Mouse (Mus musculus): ENCODE results near the gene Gng11.

Gng11 gene

DNA sequence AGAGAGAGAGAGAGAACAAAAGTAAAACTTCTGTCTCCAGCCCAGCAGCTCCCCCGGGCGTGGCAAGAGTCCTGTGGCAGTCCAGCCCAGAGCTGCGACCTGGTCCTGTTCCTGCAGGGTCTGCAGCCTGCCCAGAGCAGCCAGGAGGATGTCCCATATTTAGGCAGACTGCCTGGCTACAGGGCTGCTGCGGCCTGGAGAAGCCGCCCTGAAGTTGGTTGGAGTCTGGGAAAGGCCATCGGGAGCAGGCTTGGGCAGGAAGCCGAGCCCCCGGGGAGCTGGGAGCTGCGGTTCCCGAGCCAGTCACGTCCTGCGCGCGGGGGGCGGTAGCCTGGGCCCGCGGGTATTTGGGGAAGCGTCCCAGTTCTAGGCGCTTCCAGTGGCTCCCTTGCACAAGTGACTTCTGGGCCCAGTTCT lies at the start of gene Gng11:
Gene Gng11, plus strand, starts transcription at position 15 of the 417 bp plus-strand sequence.
- peak; percentile 82 for DNase-seq (ENCODE audit: low read depth)

DNA sequence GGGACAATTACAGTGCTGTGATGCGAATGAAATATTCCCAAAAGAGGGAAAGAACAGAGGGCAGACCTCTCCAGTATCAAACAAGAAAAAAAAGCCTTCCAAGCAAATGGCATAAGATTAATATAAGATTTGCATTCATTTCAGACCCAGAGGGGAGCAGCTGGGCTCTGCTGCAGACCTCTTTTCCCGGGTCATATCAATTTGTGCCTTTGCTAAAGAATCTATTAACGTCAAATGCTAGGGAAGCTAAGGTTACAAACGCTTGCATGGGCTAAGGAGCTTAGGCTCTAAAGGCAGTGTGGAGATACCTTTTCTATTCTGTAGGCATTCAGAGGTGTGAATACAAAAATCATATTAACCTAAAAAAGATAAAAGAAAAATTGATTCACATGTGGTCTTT lies 48.7 kb upstream of the Gng11 start:
- DNase-seq (ENCODE audit: low read depth): no peak

DNA sequence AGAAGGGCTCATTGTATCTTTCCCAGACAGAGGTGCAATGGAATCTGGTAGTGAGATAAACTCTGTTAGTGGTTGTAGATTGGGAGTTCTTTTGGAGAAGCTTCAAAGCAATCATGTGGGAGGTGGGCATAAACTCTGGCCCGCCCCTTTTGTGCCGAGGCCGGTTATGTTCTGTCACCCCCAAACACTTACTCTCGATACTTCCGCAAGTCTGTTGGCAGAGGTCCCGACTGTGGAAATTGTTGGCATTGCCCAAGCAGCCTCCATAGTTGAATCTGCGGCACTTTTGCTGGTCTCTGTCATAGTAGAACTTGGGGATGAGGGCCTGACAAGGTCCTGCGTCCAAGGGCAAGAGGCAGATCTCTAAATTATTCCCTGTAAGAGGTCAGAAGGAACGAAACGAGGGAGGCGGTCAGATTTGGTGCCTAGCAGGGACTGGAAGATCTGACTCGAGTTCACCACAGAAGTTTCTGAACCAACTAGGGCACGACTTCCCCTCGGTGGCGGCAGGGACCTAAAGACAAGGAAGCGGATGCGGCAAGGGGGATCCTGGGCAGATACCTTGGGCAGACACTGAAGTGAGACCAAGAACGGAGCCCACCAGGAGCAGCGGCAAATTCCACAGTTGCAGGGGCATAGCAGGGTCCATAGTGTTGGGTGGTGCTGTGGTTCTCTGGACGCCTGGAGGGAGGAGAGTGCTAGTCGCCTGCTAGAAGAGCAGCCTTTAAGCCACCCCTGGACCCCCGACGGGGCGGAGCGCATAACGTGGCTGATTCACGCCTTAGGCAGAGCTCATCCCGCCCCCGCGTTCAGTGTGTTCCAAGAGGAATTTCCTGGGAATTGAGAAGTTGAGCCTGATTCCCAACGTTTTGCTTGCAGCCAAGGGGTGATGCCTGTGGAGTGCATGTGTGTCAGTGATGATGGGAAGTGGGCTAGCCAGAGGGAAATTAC lies 35.8 kb upstream of the Gng11 start:
- DNase-seq (ENCODE audit: low read depth): no peak

DNA sequence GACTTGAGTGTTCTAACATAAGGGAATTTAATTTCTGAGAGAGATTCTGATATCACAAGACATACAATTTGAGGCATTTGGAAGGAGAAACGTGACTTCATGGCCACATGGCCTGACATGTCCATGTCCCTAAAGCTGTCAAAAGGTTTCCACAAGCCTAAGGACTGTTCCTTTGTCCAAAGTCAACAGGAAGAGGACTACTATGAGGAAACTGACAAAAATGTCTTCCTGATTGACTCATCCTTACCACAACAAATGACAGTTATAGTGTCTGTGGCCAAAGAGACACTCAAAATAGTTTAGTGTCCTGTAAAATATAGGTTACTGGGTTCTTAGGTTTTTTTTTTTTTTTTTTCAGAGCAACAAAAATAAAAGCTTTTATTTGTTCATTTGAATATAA lies 30.0 kb upstream of the Gng11 start:
- DNase-seq (ENCODE audit: low read depth): no peak

DNA sequence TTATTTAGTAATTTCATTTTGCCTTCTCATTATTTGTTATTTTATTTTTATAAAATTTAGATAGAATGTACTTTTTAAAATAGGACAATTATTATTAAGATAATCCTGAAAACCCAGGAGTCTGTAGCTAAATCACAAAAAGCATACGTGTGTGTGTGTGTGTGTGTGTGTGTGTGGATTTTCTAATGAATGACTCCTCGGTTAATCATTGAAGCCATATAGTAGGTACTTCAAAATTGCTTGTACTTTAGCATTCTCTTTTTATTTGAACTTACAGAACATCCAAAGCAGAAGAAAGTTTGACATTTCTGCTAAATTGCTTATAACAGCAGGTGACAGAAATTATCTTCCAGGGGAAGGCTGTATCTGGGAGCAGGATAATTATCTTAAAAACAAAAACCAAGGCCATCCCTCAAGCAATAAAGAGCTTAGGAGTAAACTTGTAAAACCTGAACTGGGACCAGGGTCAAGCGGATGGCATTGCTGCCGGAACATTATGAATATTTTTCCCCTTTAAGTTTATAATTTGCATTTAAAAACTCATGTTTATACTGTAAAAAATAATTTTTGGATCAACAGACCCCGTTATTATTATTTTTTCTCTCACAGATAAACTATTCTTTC lies 20.9 kb upstream of the Gng11 start:
- DNase-seq (ENCODE audit: low read depth): no peak

DNA sequence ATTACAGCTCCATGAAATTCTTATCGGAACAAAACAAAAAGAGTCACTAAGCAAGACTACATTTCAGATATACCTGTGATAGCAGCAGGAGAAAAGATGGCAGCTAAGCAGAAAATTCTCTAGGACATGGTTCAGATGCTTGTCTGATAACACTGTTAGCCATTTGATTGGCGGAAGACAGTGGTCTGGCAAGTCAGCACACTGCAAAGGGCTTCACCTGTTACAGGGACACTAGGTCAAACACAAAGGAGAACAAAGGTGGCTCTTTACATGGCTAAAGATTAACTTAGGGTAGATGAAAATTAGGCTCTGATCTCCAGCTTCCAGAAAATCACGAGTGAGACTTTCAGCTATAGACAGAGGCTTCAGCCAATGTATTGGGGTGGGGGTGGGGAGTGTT lies 15.0 kb upstream of the Gng11 start, which contains the start of gene Tfpi2:
Gene Tfpi2, minus strand, starts transcription at position 170 of the 400 bp plus-strand sequence.
- no peak for DNase-seq (ENCODE audit: low read depth)

DNA sequence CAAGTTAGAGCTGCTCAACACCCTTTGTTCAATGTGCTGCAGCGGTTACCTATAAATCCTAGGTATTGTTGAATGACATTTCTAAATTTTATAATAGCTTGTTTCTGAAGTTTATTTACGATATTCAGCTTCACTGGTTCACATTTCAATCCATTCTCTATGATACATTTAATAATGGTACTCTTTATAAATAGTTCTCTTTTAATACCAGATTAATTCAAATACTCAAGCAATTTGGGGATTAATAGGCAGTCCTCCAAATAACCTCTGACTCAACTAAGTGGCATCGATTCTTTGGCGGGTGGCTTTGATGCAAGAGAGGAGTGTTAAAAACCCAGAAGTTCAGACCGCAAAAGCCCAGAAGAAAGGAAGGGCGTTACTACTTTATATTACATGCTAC lies 10.2 kb upstream of the Gng11 start, which contains the start of gene Gngt1:
Gene Gngt1, plus strand, starts transcription at position 301 of the 400 bp plus-strand sequence.
- DNase-seq (ENCODE audit: low read depth): no peak

DNA sequence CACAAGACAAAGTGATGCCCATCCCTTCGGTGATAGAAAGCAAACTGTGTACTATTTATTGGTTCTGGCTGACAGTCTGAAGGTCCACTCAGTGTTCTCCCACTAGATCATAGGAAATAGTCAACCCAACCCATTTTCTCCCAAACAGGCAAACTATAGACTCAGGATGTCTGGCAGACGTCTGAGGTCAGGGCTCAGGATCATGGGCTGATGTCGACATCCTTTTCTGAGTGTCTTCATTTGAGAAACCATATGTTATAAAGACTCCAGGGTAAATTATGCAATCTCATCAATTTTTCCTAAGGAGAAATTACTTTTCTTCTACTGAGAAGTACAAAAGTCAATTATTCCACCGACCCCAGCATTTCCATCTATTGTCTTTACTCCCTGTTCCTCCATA lies 5.6 kb upstream of the Gng11 start:
- no peak for DNase-seq (ENCODE audit: low read depth)

DNA sequence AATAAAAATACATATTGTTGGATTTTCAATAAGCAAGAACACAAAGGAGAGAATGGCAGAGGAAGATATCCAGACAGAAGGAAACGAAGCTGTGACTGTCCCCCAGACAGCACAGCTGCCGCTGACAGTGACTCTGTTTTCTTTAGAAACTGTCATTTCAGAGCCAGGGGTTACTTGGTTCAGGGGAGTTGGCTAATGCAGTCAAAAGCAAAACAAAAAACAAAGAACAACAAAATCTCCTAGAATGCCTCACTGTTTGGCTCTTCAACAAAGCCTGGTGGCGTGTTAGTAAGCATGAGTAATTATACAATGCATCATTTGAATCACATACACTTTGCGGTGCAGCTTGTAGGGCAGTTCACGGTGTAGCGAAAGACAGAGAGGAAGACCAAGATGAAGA lies 4.4 kb upstream of the Gng11 start:
- DNase-seq (ENCODE audit: low read depth): no peak

DNA sequence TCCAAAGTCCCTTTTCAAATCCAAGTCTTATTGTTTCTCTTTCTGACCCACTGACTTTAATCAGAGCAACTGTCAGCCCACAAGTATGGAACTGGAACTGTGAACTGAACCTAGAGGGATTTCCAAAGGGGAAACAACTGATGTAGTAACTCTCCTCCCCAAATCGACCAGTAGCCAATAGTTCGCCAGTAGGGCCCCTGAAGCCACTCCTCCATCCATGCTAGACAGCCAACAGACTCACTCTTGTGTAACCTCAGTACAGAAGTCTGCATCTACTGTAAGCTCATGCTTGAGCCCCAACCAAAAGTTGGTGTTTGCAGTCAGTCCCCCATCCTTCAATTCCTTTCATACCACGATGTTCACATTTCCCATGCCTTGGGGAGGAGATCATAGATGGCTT lies 3.0 kb upstream of the Gng11 start:
- peak; percentile 29 for DNase-seq (ENCODE audit: low read depth)

DNA sequence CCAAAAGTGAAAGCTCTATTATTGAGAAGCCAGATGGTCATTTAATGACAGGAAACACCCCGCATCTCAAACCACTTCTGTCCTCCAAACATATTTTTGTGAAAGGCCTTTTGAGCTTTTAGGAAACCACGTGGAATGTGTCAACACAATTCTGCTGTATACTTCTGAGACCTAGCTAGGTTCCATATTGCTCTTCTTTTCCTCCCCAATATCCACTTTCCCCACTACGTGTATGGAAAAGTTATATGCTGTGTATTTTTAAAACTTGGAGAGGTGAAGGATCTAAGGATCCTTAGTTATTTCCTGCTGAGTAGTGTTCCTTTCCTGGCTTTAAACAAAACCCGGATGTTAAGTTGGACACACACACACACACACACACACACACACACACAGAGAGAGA lies 259 bp upstream of the Gng11 start:
- DNase-seq (ENCODE audit: low read depth): no peak

DNA sequence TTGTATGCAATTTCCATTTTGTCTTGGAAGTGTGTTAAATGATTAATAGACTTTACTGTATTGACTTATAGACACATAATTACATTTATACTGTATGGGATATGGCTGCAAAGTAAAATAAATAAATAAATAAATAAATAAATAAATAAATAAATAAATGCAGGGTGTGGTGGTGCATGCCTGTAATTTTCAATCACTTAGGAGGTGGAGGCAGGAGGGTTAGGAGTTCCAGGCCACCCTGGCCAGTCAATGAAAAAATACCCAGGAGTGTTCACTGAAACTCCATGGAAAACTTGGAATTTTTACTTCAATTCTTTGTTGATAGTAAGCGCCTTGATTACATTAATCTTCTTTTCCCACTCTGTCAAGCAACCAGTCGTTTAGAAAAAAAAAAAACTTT lies 1.1 kb downstream of the Gng11 start:
- no peak for DNase-seq (ENCODE audit: low read depth)

DNA sequence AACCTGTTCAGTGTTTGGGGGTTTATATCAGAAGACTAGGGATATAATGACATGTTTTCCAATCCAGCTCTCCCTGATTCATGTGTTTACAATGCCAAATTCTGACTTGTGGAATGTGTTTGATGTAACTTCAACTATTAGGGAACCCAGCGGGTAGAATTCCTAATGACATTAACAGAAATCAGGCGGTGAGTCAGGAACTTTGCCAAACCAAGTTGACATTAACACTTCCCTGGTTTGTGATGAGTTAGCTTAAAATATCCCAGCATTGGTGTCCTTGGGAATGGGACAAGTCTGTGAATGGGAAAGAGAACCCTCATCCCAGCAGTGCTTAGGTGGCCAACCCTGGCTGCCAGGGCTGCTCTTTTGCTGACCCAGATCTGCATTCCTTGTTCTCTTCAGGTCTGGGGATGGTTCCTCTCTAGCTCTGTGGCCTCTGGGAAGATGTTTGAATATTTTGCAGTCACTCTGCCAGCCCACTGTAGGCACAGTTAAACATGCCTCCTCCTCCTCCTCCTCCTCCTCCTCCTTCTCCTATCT lies 4.9 kb downstream of the Gng11 start:
- DNase-seq (ENCODE audit: low read depth): no peak

DNA sequence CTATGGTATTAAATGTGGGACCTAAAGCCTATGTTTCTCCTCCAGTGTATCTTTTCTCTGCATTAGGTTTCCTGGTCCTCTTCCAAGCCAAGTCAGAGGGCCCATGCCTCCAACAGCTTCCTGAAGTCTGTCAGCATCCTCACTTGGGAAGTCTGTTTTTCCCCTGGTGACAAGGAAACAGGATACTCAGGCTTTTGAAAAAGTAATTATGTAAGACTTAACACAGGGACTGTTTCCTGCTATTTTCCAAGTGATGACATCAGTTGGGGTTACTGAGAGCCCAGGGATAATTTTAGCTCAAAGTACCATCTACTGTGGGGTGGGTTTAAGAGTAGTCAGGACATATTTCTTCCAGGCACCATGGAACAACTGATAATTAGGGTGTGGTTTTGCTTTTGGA lies 5.8 kb downstream of the Gng11 start:
- no peak for DNase-seq (ENCODE audit: low read depth)

DNA sequence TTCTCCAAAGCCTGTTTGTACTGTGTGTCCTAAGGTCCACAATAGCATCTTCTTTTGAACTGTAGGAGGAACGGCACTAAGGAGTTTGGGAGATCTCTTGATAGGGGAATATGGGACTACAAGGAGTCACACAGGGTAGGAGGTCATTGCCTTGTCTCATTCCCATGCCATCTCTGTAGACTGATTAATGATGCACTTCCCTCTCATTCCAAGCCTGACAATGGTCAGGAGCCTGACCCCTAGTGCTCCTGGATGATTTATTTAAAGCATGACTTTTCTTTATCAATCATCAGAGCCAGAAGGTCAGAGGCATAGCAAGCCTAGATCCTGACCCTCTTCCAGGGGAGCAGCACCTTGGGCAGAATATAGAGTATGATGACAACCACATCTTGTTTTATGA lies 18.9 kb downstream of the Gng11 start:
- no peak for DNase-seq (ENCODE audit: low read depth)

DNA sequence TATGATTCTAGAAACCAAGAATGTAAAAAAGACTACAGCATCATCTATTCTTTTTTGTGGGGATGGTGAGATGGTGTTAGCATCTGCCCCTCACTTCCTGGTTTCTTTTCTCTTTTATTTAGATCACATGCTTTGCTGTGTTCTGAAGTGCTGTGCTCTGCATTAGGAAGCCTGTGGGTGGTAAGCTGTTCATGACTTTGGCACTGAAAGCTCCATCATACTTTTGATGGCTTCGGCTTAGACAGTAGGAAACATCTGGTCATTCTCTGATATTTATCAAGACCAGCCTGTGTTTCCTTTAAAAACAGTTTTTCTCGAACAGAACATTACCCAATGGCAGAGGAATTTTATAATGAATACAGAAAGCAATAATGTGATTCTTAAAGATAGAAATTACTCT lies 22.7 kb downstream of the Gng11 start:
- DNase-seq (ENCODE audit: low read depth): no peak

DNA sequence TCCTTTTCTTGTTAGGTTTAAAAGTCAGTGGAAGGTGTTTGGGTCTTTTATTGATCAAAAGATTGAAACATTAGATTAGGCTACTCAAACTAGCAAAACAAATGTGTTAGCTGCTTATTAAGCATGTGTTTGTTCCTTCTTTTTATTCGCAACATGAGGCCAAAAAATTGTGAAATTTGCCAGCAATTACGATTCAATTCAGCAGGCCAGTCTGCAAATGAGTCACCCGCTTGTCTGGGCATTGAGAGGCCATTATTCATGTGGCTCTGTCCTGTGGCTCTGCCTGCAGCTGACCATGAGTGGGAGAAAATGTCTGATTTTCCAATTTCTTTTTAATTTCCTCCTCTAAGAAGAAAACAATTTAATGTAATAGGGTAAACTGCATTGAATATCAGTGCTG lies 27.3 kb downstream of the Gng11 start:
- peak; percentile 71 for DNase-seq (ENCODE audit: low read depth)

DNA sequence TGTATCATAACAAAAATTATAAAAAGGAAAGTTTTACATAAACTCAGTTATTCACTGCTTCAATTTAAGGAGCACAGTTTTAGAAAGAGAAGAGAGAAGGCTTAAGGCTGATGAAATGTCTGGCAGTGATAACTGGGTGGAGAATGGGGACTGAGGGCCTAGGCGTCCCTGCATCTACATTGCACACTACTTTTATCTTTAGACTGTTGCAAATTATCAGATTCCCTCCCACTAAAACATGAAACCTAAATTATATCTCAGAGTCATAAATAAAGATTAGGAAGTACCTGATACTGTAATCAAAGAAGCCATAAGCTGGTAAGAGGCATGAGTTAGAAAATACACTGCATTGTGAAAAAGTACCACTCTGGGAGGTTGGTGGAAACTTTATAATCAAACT lies 38.1 kb downstream of the Gng11 start:
- no peak for DNase-seq (ENCODE audit: low read depth)

DNA sequence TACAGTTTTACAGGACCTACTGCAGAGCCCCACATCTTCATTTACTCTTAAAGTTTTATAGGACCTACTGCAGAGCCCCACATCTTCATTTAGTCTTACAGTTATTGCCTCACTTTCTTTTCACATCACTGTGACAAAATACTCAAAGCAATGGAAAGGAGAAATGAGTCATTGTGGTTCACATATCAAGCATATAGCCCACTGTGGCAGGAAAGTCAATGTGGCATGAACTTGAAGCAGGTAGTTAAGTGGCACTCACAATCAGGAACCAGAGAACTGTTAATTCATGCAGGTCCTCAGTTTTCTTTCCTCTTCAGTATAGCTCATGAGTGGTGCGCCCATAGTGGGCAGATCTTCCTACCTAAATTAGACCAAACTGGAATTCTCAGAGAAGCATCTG lies 43.5 kb downstream of the Gng11 start:
- no peak for DNase-seq (ENCODE audit: low read depth)

DNA sequence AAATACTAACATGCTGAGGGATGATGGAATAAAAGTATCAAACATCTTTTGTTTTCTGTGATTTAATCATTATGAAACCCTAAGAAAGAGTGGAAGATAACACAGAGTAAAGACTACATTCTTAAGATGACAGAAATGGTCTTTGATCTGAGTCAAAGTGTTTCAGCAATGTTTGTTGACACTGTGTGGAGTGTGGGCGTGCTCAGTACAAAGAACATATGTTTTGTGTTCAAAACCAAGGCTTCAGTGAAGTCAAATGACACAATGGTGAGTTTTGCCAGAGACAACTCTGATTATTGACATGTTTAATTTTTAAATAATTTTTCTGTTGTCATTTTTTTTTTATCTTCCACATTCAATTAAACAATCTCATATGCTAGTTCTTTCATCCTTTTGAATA lies 49.1 kb downstream of the Gng11 start:
- no peak for DNase-seq (ENCODE audit: low read depth)

DNA sequence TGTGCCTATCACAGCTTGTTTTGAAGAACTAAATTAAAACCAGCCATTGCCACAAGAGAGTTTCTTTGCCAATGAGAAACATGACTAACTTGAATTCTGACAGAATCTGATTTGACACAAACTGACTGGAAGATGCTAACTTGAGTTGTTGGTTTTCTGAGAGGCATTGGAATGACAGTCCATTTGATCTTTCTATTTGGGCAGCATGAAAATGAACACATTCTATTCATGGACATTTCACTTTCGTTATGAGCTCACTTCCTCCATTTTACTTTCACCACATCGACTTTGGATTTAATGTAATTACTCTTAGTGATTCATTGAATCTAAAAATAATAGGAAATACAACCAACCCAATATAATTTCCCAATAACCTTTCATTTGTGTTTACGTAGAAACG lies 50.7 kb downstream of the Gng11 start:
- no peak for DNase-seq (ENCODE audit: low read depth)

Measured in NIH3T3 (cell line).